Mouse (Mus musculus): ENCODE measurements around the gene Tle6.
"Not testable (repeated sequence)": the region's sequence is repeated elsewhere in the genome, so short reads cannot be mapped to it uniquely, and the experiment has no call there.

The Tle6 gene

DNA sequence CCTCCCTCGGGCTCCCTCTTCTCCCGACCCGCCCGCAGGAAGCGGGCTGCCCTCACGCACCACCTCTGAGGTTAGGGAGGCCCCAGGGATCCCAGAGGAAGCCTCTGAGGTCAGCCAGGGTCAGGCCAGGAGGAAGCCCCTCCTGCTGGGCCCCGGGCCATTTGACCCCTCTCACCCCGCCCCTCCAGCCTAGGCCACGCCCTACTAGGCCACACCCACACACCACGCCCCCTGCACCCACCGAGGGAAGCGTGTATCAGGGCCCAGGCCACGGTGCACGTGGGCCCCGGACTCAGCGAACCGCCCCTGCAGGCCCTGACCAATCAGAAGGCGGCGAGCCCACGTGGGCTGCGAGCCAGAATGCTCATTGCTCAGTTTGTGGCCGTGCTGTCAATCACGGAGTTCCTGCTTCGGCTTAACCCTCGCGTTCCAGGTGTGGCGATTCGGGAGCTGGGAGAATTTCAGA is at the start of gene Tle6:
TSS of gene Tle6 (minus strand) at position 336 of the 466 bp plus-strand sequence.
- no peak for DNase-seq (ENCODE audit: extremely low read depth, low read depth, low spot score)

DNA sequence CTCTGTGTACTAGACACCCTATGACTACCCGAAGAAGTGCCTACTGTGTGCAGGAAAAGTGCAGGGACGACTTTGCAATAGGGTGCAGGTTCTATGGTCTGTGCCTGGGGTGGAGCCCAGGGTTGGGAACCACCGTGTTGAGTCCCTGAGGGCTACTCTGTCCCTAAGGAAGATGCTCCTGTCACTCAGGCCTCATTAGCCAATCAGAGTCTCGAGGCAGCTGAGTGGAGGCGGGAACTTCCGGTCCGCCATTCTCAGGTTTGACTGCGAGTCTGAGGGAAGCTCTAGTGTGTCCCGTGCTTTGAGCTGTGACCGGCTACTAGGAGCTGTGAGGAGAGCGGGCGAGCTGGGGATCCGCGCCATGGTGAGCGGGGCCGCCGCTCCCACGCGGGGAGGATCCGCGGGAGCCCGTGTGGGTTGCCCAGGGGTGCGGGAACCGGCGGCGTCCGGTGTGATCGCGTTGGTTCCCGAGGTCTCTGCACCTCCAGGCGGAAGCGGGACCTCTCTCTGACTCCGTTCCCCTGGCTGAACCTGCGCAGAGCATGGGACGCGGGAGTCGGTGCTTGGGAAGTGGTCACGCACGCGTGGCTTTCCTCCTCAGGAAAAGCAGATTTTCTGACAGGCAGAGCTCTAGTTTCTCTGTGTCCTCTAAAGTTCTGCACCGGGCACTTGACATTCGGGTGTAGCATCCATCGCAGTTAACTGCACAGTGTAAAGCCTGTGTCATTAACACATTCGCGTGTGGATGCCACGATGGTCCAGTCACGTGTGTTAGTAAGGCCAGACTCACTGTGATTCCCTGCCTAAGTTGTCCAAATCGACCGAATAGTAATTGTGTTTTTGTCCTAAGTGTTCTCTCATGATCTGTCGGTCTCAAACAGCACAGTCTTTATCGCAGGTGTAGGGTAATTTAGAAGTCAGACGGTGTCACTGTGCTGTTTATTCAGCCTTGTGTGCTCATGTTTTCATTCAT is 48.2 kb upstream of the Tle6 start, which contains the start of gene Gm10778:
TSS of gene Gm10778 (plus strand) at position 257 of the 973 bp plus-strand sequence.
- DNase-seq (ENCODE audit: extremely low read depth, low read depth, low spot score) = not testable (repeated sequence)

DNA sequence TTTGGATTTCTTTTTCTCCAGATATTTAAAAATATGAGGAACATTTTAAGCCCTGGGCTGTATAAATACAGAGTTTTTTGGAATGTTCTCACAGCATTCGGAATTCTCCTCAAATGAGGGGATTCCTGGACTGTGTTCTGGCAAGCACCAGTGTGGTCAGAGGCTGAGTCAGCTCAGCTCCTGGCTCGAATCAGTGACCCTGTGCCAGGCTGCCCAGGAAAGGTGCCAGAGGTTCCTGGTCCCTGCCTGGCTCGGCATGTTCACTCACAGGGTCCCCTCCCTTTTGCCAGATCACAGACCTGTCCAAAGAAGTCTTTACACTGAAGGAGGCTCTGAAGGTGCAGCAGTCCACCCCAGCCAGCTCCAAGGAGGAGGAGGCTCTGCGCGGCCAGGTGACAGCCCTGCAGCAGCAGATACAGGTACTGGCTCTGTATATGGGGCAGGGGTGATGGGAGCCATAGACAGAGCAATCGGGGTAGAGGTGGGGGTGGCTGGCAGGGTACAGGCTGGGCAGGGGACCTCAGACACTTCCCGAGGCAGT is 45.2 kb upstream of the Tle6 start:
- DNase-seq (ENCODE audit: extremely low read depth, low read depth, low spot score) = no peak

DNA sequence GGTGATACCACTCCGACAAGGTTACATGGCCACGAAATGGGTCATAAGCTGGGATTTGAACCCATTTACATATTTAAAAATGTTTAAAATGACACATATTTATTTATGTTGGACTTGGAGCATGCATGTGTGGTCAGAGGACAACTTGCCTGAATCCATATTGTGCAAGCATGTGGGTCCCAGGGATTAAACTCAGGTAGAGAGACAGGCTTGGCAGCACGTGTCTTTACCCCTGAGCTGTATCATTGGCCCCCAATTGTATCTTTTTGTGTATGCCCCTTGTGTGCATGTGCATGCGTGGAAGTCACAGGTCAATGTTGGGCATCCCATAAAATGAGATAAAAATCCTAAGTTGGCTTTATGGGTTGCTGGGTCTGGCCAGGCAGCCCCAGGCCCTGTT is 44.5 kb upstream of the Tle6 start:
- DNase-seq (ENCODE audit: extremely low read depth, low read depth, low spot score) = no peak

DNA sequence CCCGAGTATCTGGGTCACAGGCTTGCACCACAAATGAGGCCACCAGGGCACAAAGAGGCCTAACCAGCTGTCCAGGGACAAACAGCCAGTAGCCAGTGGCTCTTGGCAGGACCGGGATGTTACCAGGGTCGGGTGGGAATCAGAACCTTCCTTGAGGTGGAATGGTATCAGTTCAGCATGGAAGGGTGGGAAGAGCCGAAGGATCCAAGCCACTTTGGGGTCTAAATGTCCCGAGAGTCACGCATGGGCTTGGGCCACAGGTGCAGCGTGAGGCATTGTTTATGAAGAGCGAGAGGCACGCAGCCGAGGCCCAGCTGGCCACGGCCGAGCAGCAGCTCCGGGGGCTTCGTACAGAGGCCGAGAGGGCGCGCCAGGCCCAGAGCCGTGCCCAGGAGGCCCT is 43.8 kb upstream of the Tle6 start:
- DNase-seq (ENCODE audit: extremely low read depth, low read depth, low spot score) = no peak

DNA sequence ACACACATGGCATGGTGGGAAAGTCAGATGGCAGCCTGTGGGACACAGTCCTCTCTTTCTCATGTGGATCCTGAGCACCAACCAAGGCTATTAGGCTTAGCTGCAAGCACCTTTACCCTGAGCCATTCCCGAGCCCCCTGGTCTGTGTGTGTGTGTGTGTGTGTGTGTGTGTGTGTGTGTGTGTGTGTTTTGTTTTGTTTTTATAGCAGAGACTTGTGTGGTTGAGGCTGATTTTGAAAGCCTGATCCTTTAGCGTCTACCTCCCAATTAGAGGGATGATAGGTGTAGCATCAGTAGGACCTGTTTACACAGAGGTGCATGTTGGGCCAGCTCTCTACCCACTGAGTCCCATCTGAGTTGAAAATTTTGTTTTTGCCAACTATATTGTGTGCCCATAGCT is 43.3 kb upstream of the Tle6 start:
- no peak for DNase-seq (ENCODE audit: extremely low read depth, low read depth, low spot score)

DNA sequence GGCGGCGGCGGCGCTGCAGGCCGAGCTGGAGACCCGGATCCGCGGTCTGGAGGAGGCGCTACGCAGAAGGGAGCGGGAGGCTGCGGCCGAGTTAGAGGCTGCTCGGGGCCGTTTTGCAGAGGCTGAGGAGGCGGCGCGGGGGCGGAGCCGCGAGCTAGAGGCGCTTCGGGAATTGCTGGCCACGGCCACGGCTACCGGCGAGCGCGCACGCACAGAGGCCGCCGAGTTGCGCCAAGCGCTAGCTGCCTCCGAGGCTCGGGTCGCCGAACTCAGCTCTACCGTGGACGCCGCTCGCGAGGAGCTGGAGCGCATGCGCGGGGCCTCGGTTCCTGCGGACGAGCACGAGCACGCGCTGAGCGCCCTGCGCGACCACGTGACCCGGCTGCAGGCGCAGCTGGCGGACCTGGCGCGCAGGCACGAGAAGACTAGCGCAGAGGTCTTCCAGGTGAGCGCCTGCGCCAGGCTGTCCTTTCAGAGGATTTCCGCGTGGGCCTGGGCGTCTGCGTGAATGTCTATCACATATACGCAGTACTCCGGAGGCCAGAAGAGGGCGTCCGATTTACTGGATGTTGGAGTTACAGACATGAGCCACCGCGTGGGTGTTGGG is 42.7 kb upstream of the Tle6 start:
- DNase-seq (ENCODE audit: extremely low read depth, low read depth, low spot score) = no peak

DNA sequence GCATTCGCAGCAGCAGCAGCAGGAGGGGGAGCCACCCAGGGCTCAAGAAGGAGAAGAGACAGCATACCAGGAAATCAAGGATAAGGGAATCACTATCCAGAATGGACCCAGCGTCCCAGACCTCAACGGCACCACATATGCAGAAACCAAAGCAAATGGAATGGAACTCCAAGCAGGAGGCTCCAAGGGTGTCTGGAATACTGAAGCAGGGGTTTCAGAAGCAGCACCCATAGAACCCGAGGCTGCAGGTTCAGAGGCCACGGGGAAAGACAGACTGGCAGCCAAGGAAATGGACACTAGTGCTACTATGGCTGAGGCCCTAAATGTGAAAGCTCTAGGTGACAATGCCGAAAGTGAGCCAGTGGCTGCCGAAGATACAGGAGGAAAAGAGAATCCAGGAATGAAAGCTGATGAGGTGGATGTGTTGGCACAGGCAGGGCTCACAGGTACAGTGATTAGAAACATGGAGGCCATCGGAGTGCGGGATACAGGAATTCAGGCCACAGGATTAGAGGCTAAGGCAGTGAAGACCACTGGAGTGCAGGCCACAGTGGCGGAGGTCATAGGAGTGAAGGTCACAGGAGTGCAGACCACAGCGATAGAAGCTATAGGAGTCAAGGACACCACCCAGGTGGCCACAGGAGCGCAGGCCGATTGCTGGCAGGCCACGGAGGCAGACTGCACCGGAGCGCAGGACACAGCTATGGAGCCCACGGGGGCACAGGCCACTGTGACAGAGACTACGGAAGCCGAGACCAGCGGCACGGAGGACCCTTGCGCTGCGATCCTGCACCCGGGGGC is 42.0 kb upstream of the Tle6 start:
- no peak for DNase-seq (ENCODE audit: extremely low read depth, low read depth, low spot score)

DNA sequence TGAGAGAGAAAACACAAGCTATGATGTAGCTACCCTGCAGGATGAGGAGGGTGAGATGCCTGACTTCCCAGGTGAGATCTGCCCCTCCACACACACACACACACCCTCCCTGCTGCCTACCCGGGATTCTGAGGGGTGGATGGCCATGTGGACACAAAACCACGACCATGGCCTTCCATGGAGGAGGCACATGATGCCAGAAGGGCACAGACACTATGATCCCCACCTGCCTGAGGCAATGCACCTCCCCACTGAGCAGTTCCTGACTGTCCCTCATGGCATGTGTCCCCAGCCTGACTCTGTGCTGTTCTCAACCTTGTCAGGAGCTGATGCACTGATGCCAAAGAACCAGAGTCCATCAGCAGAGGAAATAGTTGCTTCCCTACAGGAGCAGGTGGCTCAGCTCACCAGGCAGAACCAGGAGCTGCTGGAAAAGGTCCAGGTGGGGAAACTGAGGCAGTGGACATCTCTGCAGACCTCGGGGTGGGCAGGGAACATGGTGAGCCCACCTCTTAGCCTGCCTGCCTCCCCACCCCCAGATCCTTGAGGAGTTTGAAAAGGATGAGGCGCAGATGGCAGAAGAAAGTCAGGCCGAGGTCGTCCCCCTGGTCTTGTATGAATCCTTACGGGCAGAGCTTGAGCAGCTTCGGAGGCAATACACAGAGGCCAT is 41.2 kb upstream of the Tle6 start:
- DNase-seq (ENCODE audit: extremely low read depth, low read depth, low spot score) = no peak

DNA sequence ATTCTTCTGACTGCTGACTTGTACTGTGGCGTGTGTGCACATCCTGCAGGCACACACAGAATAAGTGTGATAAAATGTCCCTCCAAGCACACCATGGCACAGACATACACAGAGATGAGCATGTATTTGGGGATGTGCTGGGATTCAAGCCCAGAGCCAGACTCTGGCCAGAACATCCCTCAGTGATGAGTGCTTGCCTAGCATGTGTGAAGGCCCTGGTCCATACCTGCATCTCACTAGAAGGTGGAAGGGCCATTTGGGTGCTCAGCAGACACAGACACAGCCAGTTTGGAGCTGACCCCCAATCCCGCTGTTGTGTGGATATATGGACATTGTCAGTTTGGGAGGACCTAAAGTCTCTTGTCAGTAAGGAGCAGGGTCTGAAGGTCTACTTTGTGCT is 40.7 kb upstream of the Tle6 start:
- DNase-seq (ENCODE audit: extremely low read depth, low read depth, low spot score) = no peak

DNA sequence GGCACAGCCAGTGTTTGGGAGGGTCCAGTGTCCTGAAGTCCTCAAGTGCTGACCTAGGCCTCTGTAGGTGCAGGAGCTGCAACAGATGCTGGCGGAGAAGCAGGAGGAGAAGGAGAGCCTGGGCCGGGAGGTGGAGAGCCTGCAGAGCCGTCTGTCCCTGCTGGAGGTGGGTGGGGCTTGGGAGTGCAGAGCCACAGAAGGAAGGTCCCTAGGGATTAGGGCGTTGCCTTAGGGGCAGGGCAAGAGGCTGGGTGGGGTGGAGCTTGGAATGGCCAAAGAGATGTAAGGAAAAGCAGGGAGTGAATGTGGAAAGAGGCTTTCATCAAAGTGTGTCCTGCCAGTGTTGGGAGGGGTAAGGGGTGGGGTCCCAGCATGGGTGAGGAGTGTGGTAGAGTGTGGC is 40.0 kb upstream of the Tle6 start:
- not testable (repeated sequence) for DNase-seq (ENCODE audit: extremely low read depth, low read depth, low spot score)

DNA sequence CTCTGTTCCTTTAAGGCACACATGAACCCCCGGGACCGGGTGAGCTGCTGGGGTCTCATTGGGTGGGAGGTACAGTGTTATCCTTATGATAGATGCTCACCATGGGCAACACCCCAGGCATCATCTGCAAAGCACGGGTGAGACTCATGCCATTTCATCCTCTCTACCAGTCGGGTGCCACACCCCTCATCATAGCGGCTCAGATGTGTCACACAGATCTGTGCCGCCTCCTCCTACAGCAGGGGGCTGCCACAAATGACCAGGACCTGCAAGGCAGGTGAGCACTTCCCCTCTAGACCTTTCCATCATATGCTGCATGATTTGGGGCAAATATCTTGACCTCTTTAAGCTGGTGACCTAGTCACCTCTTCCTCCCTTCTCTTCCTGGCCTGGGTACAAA is 37.2 kb upstream of the Tle6 start:
- DNase-seq (ENCODE audit: extremely low read depth, low read depth, low spot score) = no peak

DNA sequence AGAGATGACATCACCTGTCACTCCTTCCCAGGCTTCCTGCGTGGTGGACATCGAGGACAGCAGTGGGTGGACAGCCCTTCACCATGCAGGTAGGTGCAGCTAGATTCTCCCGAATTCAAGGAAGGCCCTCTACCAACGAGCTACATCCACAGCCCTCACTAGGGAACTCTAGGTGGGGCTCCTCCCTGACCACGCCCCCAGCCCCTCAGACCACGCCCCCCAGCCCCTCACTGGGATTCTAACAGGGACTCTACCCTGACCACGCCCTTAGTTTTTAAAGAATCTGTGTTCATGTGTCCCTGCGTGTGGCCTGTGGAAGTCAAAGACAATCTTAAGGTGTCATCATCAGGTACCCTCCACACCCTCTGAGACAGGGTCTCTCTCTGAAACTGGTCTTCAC is 35.5 kb upstream of the Tle6 start:
- no peak for DNase-seq (ENCODE audit: extremely low read depth, low read depth, low spot score)

DNA sequence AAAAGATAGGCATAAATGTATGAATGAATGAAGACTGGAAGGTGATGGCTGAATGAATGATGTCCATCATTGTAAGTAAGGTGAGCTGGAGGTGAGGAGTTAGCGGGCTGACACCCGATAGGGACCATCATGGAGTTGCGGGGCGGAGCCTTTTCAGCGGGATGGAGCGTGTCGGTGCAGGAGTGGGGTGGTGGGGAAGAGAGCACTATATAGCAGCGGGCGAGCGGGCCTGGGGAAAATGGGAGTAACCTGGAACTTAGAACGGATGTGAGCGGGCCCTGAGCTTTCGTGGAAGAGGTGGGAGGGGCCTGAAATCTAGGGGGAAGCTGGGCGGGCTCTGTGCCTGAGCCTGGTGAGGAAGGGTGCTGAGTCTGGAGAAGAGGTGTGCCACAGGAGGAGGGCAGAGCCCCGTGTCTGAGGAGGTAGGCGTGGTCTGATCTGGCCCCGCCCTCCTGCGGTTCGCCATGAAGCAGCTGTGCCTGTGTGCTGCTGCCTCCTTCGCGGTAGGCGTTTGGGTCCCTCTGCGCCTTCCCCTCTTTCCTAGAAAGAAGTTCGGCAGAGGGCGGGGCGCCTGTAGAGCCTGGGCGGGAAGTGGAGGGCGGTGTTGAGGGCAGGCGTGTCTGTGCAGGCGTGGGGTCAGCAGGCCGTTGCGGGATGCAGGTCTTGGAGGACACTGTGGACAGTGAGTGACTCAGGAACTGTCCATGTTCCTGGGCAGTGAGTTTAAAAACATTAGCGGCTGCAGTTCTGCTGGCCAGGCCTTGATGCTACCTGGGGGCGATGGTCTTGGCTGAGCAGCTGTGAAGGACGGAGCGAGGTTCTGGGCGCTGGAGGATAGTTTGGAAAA is 32.6 kb upstream of the Tle6 start:
- no peak for DNase-seq (ENCODE audit: extremely low read depth, low read depth, low spot score)

DNA sequence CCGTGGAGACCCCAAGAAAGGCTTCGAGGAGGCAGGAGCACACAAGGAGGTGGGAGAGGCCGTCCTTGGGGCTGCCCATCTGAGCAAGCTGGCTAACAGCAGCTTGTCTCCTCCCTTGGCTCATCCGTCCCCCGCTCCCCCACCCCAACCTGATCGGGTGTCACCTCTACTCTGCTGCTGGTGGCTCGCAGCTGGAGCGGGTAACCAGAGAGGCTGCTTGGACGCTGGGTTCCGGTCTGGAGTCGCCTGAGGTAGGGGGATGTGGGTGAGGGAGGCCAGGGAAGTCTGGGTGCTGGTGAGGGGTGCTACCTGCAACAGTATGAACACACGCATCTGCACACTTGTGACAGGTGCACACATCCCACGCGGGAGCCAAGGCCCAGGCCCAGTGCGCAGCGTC is 27.5 kb upstream of the Tle6 start, which contains the start of gene Ankrd24:
TSS of gene Ankrd24 (plus strand) at position 151 of the 400 bp plus-strand sequence.
- no peak for DNase-seq (ENCODE audit: extremely low read depth, low read depth, low spot score)

DNA sequence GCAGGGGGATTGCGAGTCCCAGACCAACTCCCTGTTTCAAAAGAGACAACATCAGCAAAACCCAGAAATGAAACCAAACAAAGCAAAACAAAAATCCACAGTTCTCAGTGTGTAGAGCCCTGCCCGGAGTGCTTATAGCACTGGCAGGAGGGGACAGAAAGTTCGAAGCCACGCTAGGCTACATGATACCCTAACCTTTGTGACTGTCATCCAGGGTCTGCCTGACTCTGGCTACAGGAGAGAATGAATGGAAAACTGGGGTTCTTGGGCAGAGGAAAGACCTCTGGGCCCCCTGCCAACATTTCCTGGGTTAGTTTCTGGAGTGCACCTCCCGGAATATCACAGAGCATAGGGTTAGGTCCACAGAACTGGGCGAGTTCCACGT is 27.0 kb upstream of the Tle6 start:
- no peak for DNase-seq (ENCODE audit: extremely low read depth, low read depth, low spot score)

DNA sequence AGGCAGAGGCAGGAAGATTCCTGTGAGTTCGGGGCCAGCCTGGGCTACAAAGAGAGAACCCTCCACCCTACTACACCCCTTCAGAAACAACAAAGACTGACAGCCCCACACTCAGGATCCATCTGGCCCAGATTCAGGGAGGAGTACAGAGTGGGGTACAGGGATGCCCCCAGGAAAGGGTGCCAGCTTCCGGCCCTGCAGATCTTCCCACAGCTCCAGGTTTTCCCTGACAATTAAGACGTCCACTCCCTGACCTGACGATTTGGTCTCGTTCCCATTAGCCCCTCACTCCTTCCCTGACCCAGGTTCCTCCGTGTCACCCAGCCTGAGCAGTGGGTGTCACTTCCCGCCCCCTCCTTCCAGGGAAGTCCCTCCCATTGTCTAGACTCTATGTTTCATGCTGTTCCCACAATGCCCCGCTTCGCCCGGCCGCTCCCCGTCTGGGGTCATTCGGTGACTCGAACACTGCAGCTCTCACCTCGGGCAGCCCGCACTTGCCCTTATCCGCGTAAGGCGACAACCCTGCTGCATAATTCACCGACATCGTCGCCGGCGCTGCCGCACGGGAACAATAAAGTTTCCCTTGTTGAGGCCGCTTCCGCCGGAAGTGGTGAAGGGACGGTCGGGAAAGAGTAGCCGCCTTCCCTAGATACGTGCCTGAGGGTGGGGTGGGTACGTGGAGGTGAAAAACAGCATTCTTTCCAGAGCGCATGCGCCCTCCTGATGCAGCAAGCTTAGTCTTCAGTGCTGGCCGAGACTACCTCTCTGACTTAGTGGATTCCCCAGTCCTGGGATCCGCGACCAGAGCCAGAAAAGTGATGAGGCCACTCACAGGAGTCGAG is 26.3 kb upstream of the Tle6 start, which contains the start of gene Sirt6:
TSS of gene Sirt6 (minus strand) at position 804 of the 842 bp plus-strand sequence.
- no peak for DNase-seq (ENCODE audit: extremely low read depth, low read depth, low spot score)
